Mouse (Mus musculus): Measurements from ENCODE around the gene Pnlip. TPM values are rescaled to one million over a fixed set of nuclear protein-coding genes. Genes with fewer than 3 reads are reported as not detected.

Pnlip gene
- polyA plus RNA-seq, 1 experiment from 2014 or later, result 1.5 TPM

DNA sequence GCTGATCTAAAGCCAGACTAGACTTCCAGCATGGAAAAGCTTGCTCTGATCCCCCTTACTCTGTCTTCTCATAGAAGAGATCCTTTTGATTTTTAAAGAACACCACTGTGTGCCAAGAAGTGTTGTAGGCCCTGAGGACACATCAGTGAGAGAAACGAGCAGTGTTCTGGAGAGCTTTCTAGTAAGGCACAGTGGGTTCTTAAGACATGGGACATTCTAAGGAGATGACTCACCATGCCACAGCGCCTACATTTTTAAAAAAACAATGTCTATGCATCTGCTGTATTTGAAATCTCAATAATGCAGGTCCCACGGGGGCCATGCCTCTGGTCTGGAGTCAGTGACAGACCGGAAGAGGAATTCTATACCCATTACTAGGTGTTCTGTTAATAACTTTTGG is 52.3 kb downstream of the Pnlip start:
- no peak for ATAC-seq
- 88% methylated on average over 4 of the region's 4 CpGs for WGBS
- no peaks in the 10 kb centered on the region for H3K9me3 ChIP-seq (ENCODE audit: control insufficient read depth, low read length)

GRCm38 (mm10) chr19:58708611-58709010 is 56.3 kb downstream of the Pnlip start:
- Histone ChIP-seq H3K9me3 (ENCODE audit: control insufficient read depth, low read length) (no peaks in the 10 kb centered on the region), H3K27ac (ENCODE audit: low read depth, low read length) (no peak overlapping the region), H3K4me3 (ENCODE audit: low read length) (no peak overlapping the region), H3K9ac (ENCODE audit: low read depth, low read length) (no peak overlapping the region), H3K27me3 (replicated peaks; ENCODE audit: control insufficient read depth, insufficient read depth, low read length) (no peaks in the 10 kb centered on the region), H3K4me1 (ENCODE audit: control insufficient read depth, insufficient read depth, low read depth, low read length) (no peaks in the 10 kb centered on the region), H3K4me2 (ENCODE audit: low read length) (no peak overlapping the region), H3K36me3 (ENCODE audit: control insufficient read depth, insufficient read depth, low read length) (no peaks in the 10 kb centered on the region)
- ATAC-seq, result no peak
- 71% methylated on average over 3 of the region's 3 CpGs for WGBS

More for the DNA sequence above, 52.3 kb downstream of the Pnlip start:
- Histone ChIP-seq H3K27ac (ENCODE audit: low read depth, low read length) (no peak overlapping the region), H3K27me3 (replicated peaks; ENCODE audit: control insufficient read depth, insufficient read depth, low read length) (no peaks in the 10 kb centered on the region), H3K9ac (ENCODE audit: low read depth, low read length) (no peak overlapping the region), H3K36me3 (ENCODE audit: control insufficient read depth, insufficient read depth, low read length) (no peaks in the 10 kb centered on the region), H3K4me1 (ENCODE audit: control insufficient read depth, insufficient read depth, low read depth, low read length) (no peaks in the 10 kb centered on the region), H3K4me2 (ENCODE audit: low read length) (no peak overlapping the region), H3K4me3 (ENCODE audit: low read length) (no peak overlapping the region)

DNA sequence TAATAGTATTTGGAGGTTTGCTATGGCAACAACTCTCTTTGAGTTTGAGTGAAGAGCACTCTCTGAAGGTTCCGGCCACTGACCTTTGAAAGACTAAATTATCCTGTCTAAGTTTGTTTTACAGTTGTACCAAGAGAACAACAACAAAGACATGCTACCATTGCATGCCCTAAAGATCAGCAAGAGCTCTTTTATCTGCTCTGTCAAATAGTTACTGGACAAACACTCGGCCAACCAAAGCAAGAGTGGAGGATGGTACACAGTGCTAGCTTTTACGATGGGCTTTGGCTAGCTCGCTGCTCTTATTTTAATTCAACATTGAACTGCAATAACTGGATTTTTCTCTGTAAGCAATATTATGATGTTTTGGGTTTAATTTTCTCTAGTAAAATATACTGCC is 65.6 kb downstream of the Pnlip start:
- H3K27me3 ChIP-seq (replicated peaks; ENCODE audit: control insufficient read depth, insufficient read depth, low read length), result no peaks in the 10 kb centered on the region
- no peaks in the 10 kb centered on the region for H3K36me3 ChIP-seq (ENCODE audit: control insufficient read depth, insufficient read depth, low read length)
- ATAC-seq, result no peak
- no peaks in the 10 kb centered on the region for H3K9me3 ChIP-seq (ENCODE audit: control insufficient read depth, low read length)
- H3K4me2 ChIP-seq (ENCODE audit: low read length), result no peak overlapping the region
- no peak overlapping the region for H3K9ac ChIP-seq (ENCODE audit: low read depth, low read length)
- no peak overlapping the region for H3K27ac ChIP-seq (ENCODE audit: low read depth, low read length)
- H3K4me1 ChIP-seq (ENCODE audit: control insufficient read depth, insufficient read depth, low read depth, low read length), result no peaks in the 10 kb centered on the region
- H3K4me3 ChIP-seq (ENCODE audit: low read length), result no peak overlapping the region
- 83% methylated on average over 4 of the region's 4 CpGs for whole genome bisulfite sequencing

DNA sequence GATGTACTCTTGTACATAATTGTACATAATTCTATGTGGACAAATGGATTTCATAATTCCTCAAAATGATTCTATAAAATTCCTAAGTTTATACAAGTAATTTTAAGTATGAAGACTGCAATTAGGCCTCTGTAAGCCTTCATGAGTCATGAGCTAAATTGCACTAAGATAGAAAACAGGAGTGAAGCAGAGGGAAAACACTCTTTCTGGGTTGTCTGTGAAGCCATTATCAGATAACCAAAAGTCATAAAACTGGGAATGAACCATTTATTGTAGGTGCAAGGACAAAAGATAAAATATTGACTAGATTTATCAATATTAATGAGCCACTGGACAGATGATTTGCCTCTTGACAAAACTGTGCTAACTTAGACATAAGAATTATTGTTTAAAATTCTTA is 68.1 kb downstream of the Pnlip start:
- Histone ChIP-seq H3K27me3 (replicated peaks; ENCODE audit: control insufficient read depth, insufficient read depth, low read length) (no peaks in the 10 kb centered on the region), H3K4me3 (ENCODE audit: low read length) (no peak overlapping the region), H3K36me3 (ENCODE audit: control insufficient read depth, insufficient read depth, low read length) (no peaks in the 10 kb centered on the region), H3K27ac (ENCODE audit: low read depth, low read length) (no peak overlapping the region), H3K4me2 (ENCODE audit: low read length) (no peak overlapping the region), H3K9ac (ENCODE audit: low read depth, low read length) (no peak overlapping the region), H3K9me3 (ENCODE audit: control insufficient read depth, low read length) (no peaks in the 10 kb centered on the region), H3K4me1 (ENCODE audit: control insufficient read depth, insufficient read depth, low read depth, low read length) (no peaks in the 10 kb centered on the region)
- ATAC-seq, result no peak

GRCm38 (mm10) chr19:58726551-58726950 is 74.3 kb downstream of the Pnlip start:
- Histone ChIP-seq H3K27ac (ENCODE audit: low read depth, low read length) (no peak overlapping the region), H3K9me3 (ENCODE audit: control insufficient read depth, low read length) (no peaks in the 10 kb centered on the region), H3K9ac (ENCODE audit: low read depth, low read length) (no peak overlapping the region), H3K27me3 (replicated peaks; ENCODE audit: control insufficient read depth, insufficient read depth, low read length) (no peaks in the 10 kb centered on the region), H3K4me2 (ENCODE audit: low read length) (no peak overlapping the region), H3K36me3 (ENCODE audit: control insufficient read depth, insufficient read depth, low read length) (no peaks in the 10 kb centered on the region), H3K4me1 (ENCODE audit: control insufficient read depth, insufficient read depth, low read depth, low read length) (no peaks in the 10 kb centered on the region), H3K4me3 (ENCODE audit: low read length) (no peak overlapping the region)
- WGBS, result 90% methylated on average over 5 of the region's 5 CpGs
- no peak for ATAC-seq

DNA sequence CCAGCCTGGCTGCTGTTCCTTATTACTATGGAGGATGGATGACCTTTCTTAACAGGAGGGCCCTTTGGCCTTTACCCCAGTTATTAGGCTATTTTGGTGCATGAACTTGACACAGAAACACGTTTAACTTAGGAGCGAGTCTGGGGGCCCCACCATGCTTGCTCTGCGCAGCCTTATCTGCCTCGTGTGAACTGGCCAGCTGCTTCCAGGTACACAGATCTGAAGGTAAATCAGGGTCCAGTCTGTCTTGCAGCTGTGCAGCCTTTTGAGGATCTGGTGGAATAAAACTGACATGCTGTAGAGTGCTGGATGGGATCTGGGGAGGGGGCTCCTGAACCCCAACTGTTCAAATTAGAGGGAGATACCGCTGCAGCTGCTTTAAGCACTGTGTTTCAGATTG is 75.5 kb downstream of the Pnlip start:
- Histone ChIP-seq H3K27me3 (replicated peaks; ENCODE audit: control insufficient read depth, insufficient read depth, low read length) (no peaks in the 10 kb centered on the region), H3K27ac (ENCODE audit: low read depth, low read length) (no peak overlapping the region), H3K36me3 (ENCODE audit: control insufficient read depth, insufficient read depth, low read length) (no peaks in the 10 kb centered on the region), H3K4me2 (ENCODE audit: low read length) (no peak overlapping the region), H3K4me1 (ENCODE audit: control insufficient read depth, insufficient read depth, low read depth, low read length) (no peaks in the 10 kb centered on the region), H3K9ac (ENCODE audit: low read depth, low read length) (no peak overlapping the region), H3K9me3 (ENCODE audit: control insufficient read depth, low read length) (no peaks in the 10 kb centered on the region), H3K4me3 (ENCODE audit: low read length) (no peak overlapping the region)
- no peak for ATAC-seq
- 77% methylated on average over 5 of the region's 5 CpGs for WGBS

DNA sequence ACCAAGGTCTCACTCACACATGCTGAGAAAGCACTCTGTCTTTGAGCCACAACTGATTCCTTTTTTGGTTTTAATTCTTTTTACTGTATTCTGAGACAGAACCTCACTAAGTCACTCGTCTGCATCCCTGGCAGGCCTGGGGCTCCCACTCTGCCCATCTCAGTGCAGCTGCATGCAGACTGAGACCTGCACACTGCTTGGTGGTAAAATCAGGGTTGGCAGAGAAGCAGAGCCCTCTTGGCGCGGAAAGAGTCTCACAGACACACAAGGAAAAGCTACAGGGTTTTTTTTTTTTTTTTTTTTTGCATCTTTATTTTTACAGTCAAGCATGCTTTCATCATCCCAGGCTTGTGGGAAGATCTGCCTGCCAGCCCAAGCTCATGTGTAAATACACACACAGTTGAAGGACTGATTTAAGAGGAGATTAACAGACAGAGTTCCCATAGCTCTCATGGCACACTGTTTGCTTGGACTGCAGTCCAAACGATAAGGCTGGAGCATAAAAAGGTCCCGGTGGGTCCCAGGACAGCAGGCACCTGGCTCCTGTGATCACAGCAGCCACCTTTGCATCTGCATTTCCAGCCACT is 76.2 kb downstream of the Pnlip start, which contains the start of gene Pnliprp1:
Pnliprp1 (plus strand) TSS at position 443 of the 587 bp plus-strand sequence.
- H3K4me2 ChIP-seq (ENCODE audit: low read length), result no peak within 1 kb of the TSS
- WGBS, result 51% methylated on average over 5 of the region's 5 CpGs
- no peak for ATAC-seq
- no peak within 1 kb of the TSS for H3K9ac ChIP-seq (ENCODE audit: low read depth, low read length)
- no peak within 1 kb of the TSS for H3K4me3 ChIP-seq (ENCODE audit: low read length)
- H3K4me1 ChIP-seq (ENCODE audit: control insufficient read depth, insufficient read depth, low read depth, low read length), result no peaks in the 10 kb centered on the region
- H3K27me3 ChIP-seq (replicated peaks; ENCODE audit: control insufficient read depth, insufficient read depth, low read length), result no peaks in the 10 kb centered on the region
- no peak within 1 kb of the TSS for H3K27ac ChIP-seq (ENCODE audit: low read depth, low read length)
- no peaks in the 10 kb centered on the region for H3K36me3 ChIP-seq (ENCODE audit: control insufficient read depth, insufficient read depth, low read length)
- H3K9me3 ChIP-seq (ENCODE audit: control insufficient read depth, low read length), result no peaks in the 10 kb centered on the region

Other genes with a start within 250 kb of the Pnlip start
- 38.6 and 47.3 TPM in 2 replicates for gene Gfra1, start 196.6 kb upstream of the Pnlip start, polyA plus RNA-seq (2015; fragmentation: Nextera tagmentation; extraction: Ambion mirVana)
- gene Ccdc172, start 140.5 kb upstream of the Pnlip start, polyA plus RNA-seq (2015; fragmentation: Nextera tagmentation; extraction: Ambion mirVana), result 0.24 TPM in 1 of 2 replicates, not detected in the other
- 0.46 TPM in 1 of 2 replicates, not detected in the other for gene Pnliprp1, start 76.4 kb downstream of the Pnlip start, polyA plus RNA-seq (2015; fragmentation: Nextera tagmentation; extraction: Ambion mirVana)
- gene Pnliprp2, start 107.2 kb downstream of the Pnlip start, polyA plus RNA-seq (2015; fragmentation: Nextera tagmentation; extraction: Ambion mirVana), result 0.10 and 0.13 TPM in 2 replicates
- not detected in 2 replicates for gene 1700019N19Rik, start 142.0 kb downstream of the Pnlip start, polyA plus RNA-seq (2015; fragmentation: Nextera tagmentation; extraction: Ambion mirVana)

Data from hindbrain, embryonic 16.5 days (tissue).